Mouse (Mus musculus) liver, postnatal 0 days (tissue): ENCODE measurements around the gene Serpina5. TPM values are rescaled to one million over a fixed set of nuclear protein-coding genes. Genes with fewer than 3 reads are reported as not detected.

ENCODE experiments used
- ATAC-seq: fragments of 200-750 bp; cut with Nextera tagmentation; 2 replicates; pipeline ENCODE4 v1.8.0; 2017; ENCODE audit warnings: mild to moderate bottlenecking, moderate library complexity
- DNase-seq: peaks from one replicate; pipeline ENCODE4 v3.0.0-alpha.2; 2016
- H3K27ac ChIP-seq: fragments of 300-500 bp; sonication (generic); 2 replicates; pipeline ENCODE4 v1.5.1; 2014; ENCODE audit warnings: antibody characterized with exemption, moderate library complexity, mild to moderate bottlenecking, low read depth
- H3K27me3 ChIP-seq: fragments of 300-500 bp; sonication (generic); 2 replicates; pipeline ENCODE4 v1.6.1; 2014; ENCODE audit warnings: low read length, control low read depth, mixed read lengths; ENCODE audit not compliant: insufficient read depth
- H3K36me3 ChIP-seq: fragments of 300-500 bp; sonication (generic); replicated peaks from 2 replicates; pipeline ENCODE4 v1.6.1; 2014; ENCODE audit warnings: mild to moderate bottlenecking, control low read depth, low read length, moderate library complexity, mixed read lengths; ENCODE audit not compliant: insufficient read depth
- H3K4me1 ChIP-seq: fragments of 300-500 bp; sonication (generic); 2 replicates; pipeline ENCODE4 v1.6.1; 2014; ENCODE audit warnings: antibody characterized with exemption, mild to moderate bottlenecking, control low read depth; ENCODE audit not compliant: insufficient read depth
- H3K4me2 ChIP-seq: fragments of 300-500 bp; sonication (generic); 2 replicates; pipeline ENCODE4 v1.6.1; 2014; ENCODE audit warnings: low read depth, mild to moderate bottlenecking, low read length, moderate library complexity, mixed read lengths
- H3K4me3 ChIP-seq: fragments of 300-500 bp; sonication (generic); 2 replicates; pipeline ENCODE4 v1.5.1; 2014; ENCODE audit warnings: low read depth, low read length
- H3K9ac ChIP-seq: fragments of 300-500 bp; sonication (generic); replicated peaks from 2 replicates; pipeline ENCODE4 v1.6.1; 2014; ENCODE audit warnings: mild to moderate bottlenecking, moderate library complexity
- H3K9me3 ChIP-seq: fragments of 300-500 bp; sonication (generic); 2 replicates; pipeline ENCODE4 v1.6.1; 2016; ENCODE audit warnings: mild to moderate bottlenecking, control low read depth, low read length, mixed read lengths
- CTCF ChIP-seq: sonication (generic); IDR thresholded peaks from 2 replicates; pipeline ENCODE4 v1.5.1; 2016; ENCODE audit warnings: antibody characterized with exemption, low read depth
- EP300 ChIP-seq: IDR thresholded peaks from 2 replicates; pipeline ENCODE4 v1.6.1; 2016; ENCODE audit warnings: antibody characterized with exemption, low read depth, mild to moderate bottlenecking
- WGBS: fragments of 180-500 bp; shearing (Covaris S2); extraction: QIAGEN DNeasy Blood & Tissue Kit; methylation state at CpG from one replicate; pipeline ENCODE4 v1.1.7; 2014; ENCODE audit not compliant: insufficient replicate concordance; 5-methylcytosine and 5-hydroxymethylcytosine counted together
- polyA plus RNA-seq: library from polyadenylated mRNA; unstranded; fragments of >200 nt; fragmentation: Nextera tagmentation; extraction: Ambion mirVana; gene quantifications from 2 replicates; pipeline ENCODE4 v1.2.1, GENCODE M21; 2015

The Serpina5 gene
- polyA plus RNA-seq, 1 experiment from 2014 or later = 0.54 TPM

DNA sequence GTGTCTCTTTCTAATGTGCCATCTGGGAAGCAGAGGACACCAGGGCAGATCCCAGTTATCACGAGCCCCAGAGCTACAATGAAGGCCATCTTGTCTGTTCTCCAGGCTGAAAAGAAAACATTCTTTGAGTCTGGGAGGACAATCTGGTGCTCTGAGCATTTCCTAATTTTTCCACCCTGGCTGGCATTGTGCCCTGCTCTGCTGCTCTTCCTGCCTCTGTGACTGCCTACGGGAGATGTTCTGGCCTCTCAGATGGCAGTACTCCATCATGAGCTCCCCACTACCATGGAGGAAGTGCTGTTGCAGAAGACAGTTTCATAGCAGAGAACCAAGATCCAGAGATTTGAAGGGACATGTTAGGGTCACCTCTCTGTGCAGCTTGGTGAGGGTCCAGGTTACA is 51.1 kb downstream of the Serpina5 start:
- Histone ChIP-seq H3K36me3 (no peaks in the 10 kb centered on the region), H3K9me3 (no peaks in the 10 kb centered on the region), H3K27ac (no peak overlapping the region), H3K27me3 (no peaks in the 10 kb centered on the region), H3K9ac (no peak overlapping the region), H3K4me1 (no peaks in the 10 kb centered on the region), H3K4me2 (no peak overlapping the region), H3K4me3 (no peak overlapping the region)
- ATAC-seq (no peak), DNase-seq (peak; percentile 7)
- no peak for TF ChIP-seq EP300
- no peak for TF ChIP-seq CTCF
- 67% methylated on average over 2 of the region's 2 CpGs for WGBS

- H3K4me2 ChIP-seq = no peak overlapping the region
- 49% methylated on average over 3 of the region's 3 CpGs for WGBS
- H3K27ac ChIP-seq = no peak overlapping the region
- no peak overlapping the region for H3K9ac ChIP-seq
- H3K9me3 ChIP-seq = no peaks in the 10 kb centered on the region
- ATAC-seq (no peak), DNase-seq (peak; percentile 8)
- H3K36me3 ChIP-seq = no peaks in the 10 kb centered on the region
- no peak for TF ChIP-seq EP300
- no peak for TF ChIP-seq CTCF
- H3K4me1 ChIP-seq = no peaks in the 10 kb centered on the region
- no peak overlapping the region for H3K4me3 ChIP-seq
- no peaks in the 10 kb centered on the region for H3K27me3 ChIP-seq
Observed at GRCm38 (mm10) chr12:104153041-104153645, 52.2 kb downstream of the Serpina5 start.

DNA sequence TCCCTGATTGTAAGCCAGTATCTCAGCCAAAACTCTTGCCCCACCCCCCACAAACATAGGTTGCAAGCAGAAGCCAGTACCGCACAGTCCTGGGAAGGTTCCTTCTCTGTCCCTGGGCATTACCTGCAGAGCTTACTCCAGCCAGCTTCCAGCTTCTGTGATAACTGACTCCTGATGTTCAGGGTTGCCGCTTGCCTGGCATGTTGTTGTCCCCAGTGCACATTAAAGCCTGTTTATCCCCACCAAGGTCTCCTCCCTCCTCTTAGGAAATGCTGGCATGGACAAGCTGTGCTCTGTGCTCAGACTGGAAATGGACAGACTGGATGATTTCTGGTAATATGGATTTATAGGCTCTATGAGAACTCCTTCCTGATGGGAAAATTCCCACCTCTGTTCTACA is 52.7 kb downstream of the Serpina5 start, which contains the start of gene Serpina3c:
TSS of gene Serpina3c (minus strand) at position 215 of the 400 bp plus-strand sequence.
- no peak within 1 kb of the TSS for H3K9ac ChIP-seq
- no peaks in the 10 kb centered on the region for H3K9me3 ChIP-seq
- no peak within 1 kb of the TSS for H3K27ac ChIP-seq
- no peaks in the 10 kb centered on the region for H3K4me1 ChIP-seq
- H3K4me2 ChIP-seq = no peak within 1 kb of the TSS
- DNase-seq (no peak), ATAC-seq (no peak)
- no peak within 1 kb of the TSS for H3K4me3 ChIP-seq
- TF ChIP-seq CTCF (no peak), EP300 (no peak)
- no peaks in the 10 kb centered on the region for H3K27me3 ChIP-seq
- H3K36me3 ChIP-seq = no peaks in the 10 kb centered on the region
- WGBS = 78% methylated on average over 2 of the region's 2 CpGs

Other genes with a start within 250 kb of the Serpina5 start
- gene Serpina1a, start 237.6 kb upstream of the Serpina5 start, polyA plus RNA-seq = 2,837 and 2,905 TPM in 2 replicates
- gene Serpina1c, start 196.2 kb upstream of the Serpina5 start, polyA plus RNA-seq = 1,386 and 1,402 TPM in 2 replicates
- 4,259 and 4,481 TPM in 2 replicates for gene Serpina1e, start 142.1 kb upstream of the Serpina5 start, polyA plus RNA-seq
- 224 and 244 TPM in 2 replicates for gene Serpina11, start 111.2 kb upstream of the Serpina5 start, polyA plus RNA-seq
- gene Serpina9, start 87.4 kb upstream of the Serpina5 start, polyA plus RNA-seq = 0.05 and 0.06 TPM in 2 replicates
- 0.13 TPM in 2 replicates for gene Serpina12, start 56.7 kb upstream of the Serpina5 start, polyA plus RNA-seq
- 0.12 TPM in 1 of 2 replicates, not detected in the other for gene Serpina3a, start 11.6 kb downstream of the Serpina5 start, polyA plus RNA-seq
- gene Serpina3b, start 26.9 kb downstream of the Serpina5 start, polyA plus RNA-seq = 0.65 and 0.73 TPM in 2 replicates
- gene Serpina3c, start 52.8 kb downstream of the Serpina5 start, polyA plus RNA-seq = 0.05 and 0.11 TPM in 2 replicates
- gene Serpina3f, start 113.4 kb downstream of the Serpina5 start, polyA plus RNA-seq = 2.5 and 4.1 TPM in 2 replicates
- gene Serpina3g, start 135.1 kb downstream of the Serpina5 start, polyA plus RNA-seq = 18.2 and 21.9 TPM in 2 replicates
- gene Serpina3i, start 162.0 kb downstream of the Serpina5 start, polyA plus RNA-seq = 0.44 and 0.95 TPM in 2 replicates
- not detected in 2 replicates for gene Serpina3j, start 213.4 kb downstream of the Serpina5 start, polyA plus RNA-seq
- gene Serpina3k, start 237.4 kb downstream of the Serpina5 start, polyA plus RNA-seq = 407 and 479 TPM in 2 replicates
- 325 and 370 TPM in 2 replicates for gene Serpina3m, start 237.4 kb downstream of the Serpina5 start, polyA plus RNA-seq